Mouse (Mus musculus) cerebellum, postnatal 14 days (tissue): ENCODE results near the gene Clec2g.

Experiments used
- DNase-seq, 2 experiments: peaks; one replicate each; pipeline ENCODE4 v3.0.0; 2021; ENCODE audit warnings: mixed read lengths in 2 of 2

Gene Clec2g

DNA sequence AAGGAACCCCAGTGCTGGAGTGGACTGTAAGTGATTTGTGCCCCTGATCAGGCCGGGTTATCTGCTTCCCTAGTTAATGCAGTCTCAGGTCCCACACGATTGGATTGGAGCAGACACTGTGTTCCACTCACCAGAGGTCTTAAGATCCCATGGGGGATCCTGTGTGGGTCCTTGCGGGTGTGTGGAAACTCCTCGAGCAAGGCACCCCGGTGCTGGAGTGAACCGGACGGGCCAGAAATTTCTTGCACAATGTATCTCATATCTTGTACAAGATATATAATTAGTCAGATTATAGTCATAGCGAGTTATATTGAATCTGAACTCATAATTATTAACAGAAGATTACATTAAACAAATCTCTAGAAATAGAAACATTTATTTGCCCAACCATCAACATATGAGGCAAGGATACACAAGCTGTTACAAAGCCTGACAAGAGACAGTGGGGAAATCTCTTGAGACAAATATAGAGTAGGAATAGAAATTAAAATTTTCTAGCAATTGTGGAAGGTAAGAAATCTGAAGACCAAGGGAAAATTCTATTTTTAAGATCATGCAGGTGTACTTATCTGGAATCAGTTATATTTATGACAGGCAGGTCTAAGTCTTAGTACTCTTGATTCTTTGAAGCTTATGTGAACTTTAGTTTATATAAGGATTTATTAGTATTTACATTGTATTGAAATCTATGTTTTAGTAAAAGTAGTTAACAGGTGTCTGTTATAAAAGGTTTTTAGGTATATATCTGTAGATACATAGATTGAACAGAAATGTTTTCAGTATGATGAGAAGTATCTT, 93.5 kb downstream of the Clec2g start:
- no peak for DNase-seq

GRCm38 (mm10) chr6:129030175-129030824, 96.1 kb downstream of the Clec2g start:
- DNase-seq: no peak

GRCm38 (mm10) chr6:129030964-129031363, 96.8 kb downstream of the Clec2g start:
- no peak for DNase-seq

GRCm38 (mm10) chr6:129033397-129033796, 99.2 kb downstream of the Clec2g start:
- DNase-seq: peak in 1 of 2 experiments; percentile 3
